7 mouse cellular contexts compared by ENCODE assay signal in the genomic region with DNA sequence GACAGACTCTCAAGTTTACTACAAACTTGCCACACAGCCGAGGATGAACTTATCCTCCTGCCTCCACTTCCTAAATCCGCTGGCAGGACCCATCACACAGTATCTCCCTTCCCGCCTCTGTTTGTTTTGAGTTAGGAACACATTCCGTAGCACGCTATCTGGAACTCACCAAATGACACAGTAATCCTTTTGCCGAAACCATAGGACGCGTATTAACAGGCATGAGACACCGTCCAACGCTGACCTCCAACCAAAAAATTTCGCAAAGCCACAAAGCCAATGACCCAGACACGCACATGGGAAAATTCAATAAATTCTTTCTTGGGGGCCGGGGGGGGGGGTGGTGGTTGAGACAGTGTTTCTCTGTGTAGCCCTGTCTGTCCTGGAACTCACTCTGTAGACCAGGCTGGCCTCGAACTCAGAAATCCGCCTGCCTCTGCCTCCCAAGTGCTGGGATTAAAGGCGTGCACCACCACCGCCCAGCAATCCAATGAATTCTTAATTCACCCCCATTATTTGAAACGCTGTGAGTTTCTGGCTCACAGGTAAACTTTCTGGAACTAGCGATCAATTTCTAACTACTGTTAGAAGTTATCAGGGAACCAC. TPM values are rescaled to one million over a fixed set of nuclear protein-coding genes. Genes with fewer than 3 reads are reported as not detected.
DNase-seq lines count a peak whose midpoint lies in the region; ATAC-seq and TF ChIP-seq lines count a peak whose summit lies in the region.

No protein-coding gene starts in this region.

- H3K4me1 ChIP-seq in lung, adult 2 months (ENCODE audit: control insufficient read depth, insufficient read depth, low read length): no peaks in the 10 kb centered on the region; the same call in 1 of the 2 replicates
- H3K4me1 ChIP-seq in embryonic facial prominence, embryonic 15.5 days: peaks cover 16% of the 10 kb centered on the region
- H3K4me1 ChIP-seq in intestine, embryonic 16.5 days (ENCODE audit: control insufficient read depth, insufficient read depth, low read length): peaks cover 9% of the 10 kb centered on the region
- peaks cover 11% of the 10 kb centered on the region; the same call in 1 of the 2 replicates for H3K4me1 ChIP-seq in neural tube, embryonic 14.5 days (ENCODE audit: control insufficient read depth, insufficient read depth, low read length)

- peak; percentile 15; the same call in 1 of the 2 replicates for ATAC-seq in embryonic facial prominence, embryonic 15.5 days (ENCODE audit: insufficient number of reproducible peaks, low FRiP score, low TSS enrichment, low read depth)
- peak; percentile 37 for ATAC-seq in intestine, embryonic 16.5 days
- ATAC-seq in neural tube, embryonic 14.5 days (ENCODE audit: low read depth): peak; percentile 45

- TF ChIP-seq POLR2A in lung, adult 2 months (IDR thresholded peaks at IDR 0.05; ENCODE audit: borderline replicate concordance, extremely low read depth, low read depth, low read length): no peak

- H3K4me3 ChIP-seq in lung, adult 2 months (replicated peaks; ENCODE audit: extremely low read depth, low read depth, low read length): peak overlapping the region; percentile 85
- H3K4me3 ChIP-seq in embryonic facial prominence, embryonic 15.5 days (replicated peaks): peak overlapping the region; percentile 91
- H3K4me3 ChIP-seq in intestine, embryonic 16.5 days (ENCODE audit: low read length): peak overlapping the region; percentile 66
- peak overlapping the region; percentile 74 for H3K4me3 ChIP-seq in neural tube, embryonic 14.5 days (ENCODE audit: low read depth, low read length)

- WGBS in lung, adult 2 months: 46% methylated on average over 19 of the region's 19 CpGs
- 60% methylated on average over 19 of the region's 19 CpGs for WGBS in embryonic facial prominence, embryonic 15.5 days
- WGBS in intestine, embryonic 16.5 days: 42% methylated on average over 19 of the region's 19 CpGs
- whole genome bisulfite sequencing in neural tube, embryonic 14.5 days: 57% methylated on average over 19 of the region's 19 CpGs

- peak overlapping the region; percentile 65 for H3K4me2 ChIP-seq in embryonic facial prominence, embryonic 15.5 days (replicated peaks)
- peak overlapping the region; percentile 55 for H3K4me2 ChIP-seq in intestine, embryonic 16.5 days (ENCODE audit: low read depth, low read length)
- H3K4me2 ChIP-seq in neural tube, embryonic 14.5 days (ENCODE audit: low read depth, low read length): peak overlapping the region; percentile 66

- H3K27ac ChIP-seq in embryonic facial prominence, embryonic 15.5 days (replicated peaks): peak overlapping the region; percentile 76
- H3K27ac ChIP-seq in intestine, embryonic 16.5 days (ENCODE audit: low read length): peak overlapping the region; percentile 64
- peak overlapping the region; percentile 68; the same call in 1 of the 2 replicates for H3K27ac ChIP-seq in neural tube, embryonic 14.5 days (ENCODE audit: low read depth, low read length)

- TF ChIP-seq CTCF in lung, adult 2 months (IDR thresholded peaks at IDR 0.05; ENCODE audit: insufficient read depth, low read length): no peak

- H3K27me3 ChIP-seq in embryonic facial prominence, embryonic 15.5 days: no peaks in the 10 kb centered on the region
- H3K27me3 ChIP-seq in intestine, embryonic 16.5 days (replicated peaks; ENCODE audit: control insufficient read depth, insufficient read depth, low read length): no peaks in the 10 kb centered on the region
- H3K27me3 ChIP-seq in neural tube, embryonic 14.5 days (ENCODE audit: control insufficient read depth, insufficient read depth, low read length): no peaks in the 10 kb centered on the region

- no peak for DNase-seq in lung, adult 2 months
- no peak for DNase-seq in lung, adult 18-20 months
- DNase-seq in gastrocnemius, postnatal 25 days: no peak
- DNase-seq in spleen, postnatal 14 days (ENCODE audit: low spot score in 2 of 2): no peak

- H3K9me3 ChIP-seq in embryonic facial prominence, embryonic 15.5 days (replicated peaks): no peaks in the 10 kb centered on the region
- H3K9me3 ChIP-seq in intestine, embryonic 16.5 days (ENCODE audit: control insufficient read depth, low read length): no peaks in the 10 kb centered on the region
- H3K9me3 ChIP-seq in neural tube, embryonic 14.5 days (ENCODE audit: control insufficient read depth, low read length): no peaks in the 10 kb centered on the region

- peaks cover 17% of the 10 kb centered on the region for H3K36me3 ChIP-seq in embryonic facial prominence, embryonic 15.5 days
- peaks cover 3% of the 10 kb centered on the region; the same call in 1 of the 2 replicates for H3K36me3 ChIP-seq in intestine, embryonic 16.5 days (ENCODE audit: control insufficient read depth, insufficient read depth, low read length)
- 0 out of 2 replicates have a peak, but pooled peaks cover 7% of the 10 kb centered on the region for H3K36me3 ChIP-seq in neural tube, embryonic 14.5 days (ENCODE audit: control insufficient read depth, insufficient read depth, low read length)

- peak overlapping the region; percentile 91; the same call in 1 of the 2 replicates for H3K9ac ChIP-seq in embryonic facial prominence, embryonic 15.5 days
- peak overlapping the region; percentile 77 for H3K9ac ChIP-seq in intestine, embryonic 16.5 days (ENCODE audit: low read depth, low read length)
- H3K9ac ChIP-seq in neural tube, embryonic 14.5 days (replicated peaks; ENCODE audit: low read depth, low read length): peak overlapping the region; percentile 43

RNA-seq across cellular contexts. Expression of gene Nup155, which starts 0.6 kb away (rescaled TPM):
- 4.7 and 7.6 TPM in 2 replicates for polyA plus RNA-seq in lung, adult 2 months (2012; rRNA removed)
- 12.3 and 14.9 TPM in 2 replicates for polyA plus RNA-seq in embryonic facial prominence, embryonic 15.5 days (2015; fragmentation: Nextera tagmentation; extraction: Ambion mirVana)
- 11.0 and 11.9 TPM in 2 replicates for polyA plus RNA-seq in intestine, embryonic 16.5 days (2015; fragmentation: Nextera tagmentation; extraction: Ambion mirVana)
- 11.2 and 14.2 TPM in 2 replicates for polyA plus RNA-seq in neural tube, embryonic 14.5 days (2014; fragmentation: Nextera tagmentation; extraction: Ambion mirVana)
- total RNA-seq in gastrocnemius, postnatal 25 days (2021): 1 to 10 TPM; 6.6 to 7.9 TPM

RNA-seq across cellular contexts. Expression of gene Wdr70, which starts 9.5 kb away (rescaled TPM):
- polyA plus RNA-seq in lung, adult 2 months (2012; rRNA removed): 7.4 and 10.9 TPM in 2 replicates
- 55.5 and 57.6 TPM in 2 replicates for polyA plus RNA-seq in embryonic facial prominence, embryonic 15.5 days (2015; fragmentation: Nextera tagmentation; extraction: Ambion mirVana)
- 37.4 and 42.8 TPM in 2 replicates for polyA plus RNA-seq in intestine, embryonic 16.5 days (2015; fragmentation: Nextera tagmentation; extraction: Ambion mirVana)
- 63.7 and 65.7 TPM in 2 replicates for polyA plus RNA-seq in neural tube, embryonic 14.5 days (2014; fragmentation: Nextera tagmentation; extraction: Ambion mirVana)
- 10 to 100 TPM; 19.8 to 21.2 TPM for total RNA-seq in gastrocnemius, postnatal 25 days (2021)
